Mouse (Mus musculus): ENCODE measurements around the gene Rgs12.
A peak's percentile ranks its signal among the peaks of the same experiment; 100 is the strongest.

Rgs12 gene

GRCm38 (mm10) chr5:35029755-35030154, 80.5 kb downstream of the Rgs12 start:
- DNase-seq (ENCODE audit: low read depth, low spot score): no peak

DNA sequence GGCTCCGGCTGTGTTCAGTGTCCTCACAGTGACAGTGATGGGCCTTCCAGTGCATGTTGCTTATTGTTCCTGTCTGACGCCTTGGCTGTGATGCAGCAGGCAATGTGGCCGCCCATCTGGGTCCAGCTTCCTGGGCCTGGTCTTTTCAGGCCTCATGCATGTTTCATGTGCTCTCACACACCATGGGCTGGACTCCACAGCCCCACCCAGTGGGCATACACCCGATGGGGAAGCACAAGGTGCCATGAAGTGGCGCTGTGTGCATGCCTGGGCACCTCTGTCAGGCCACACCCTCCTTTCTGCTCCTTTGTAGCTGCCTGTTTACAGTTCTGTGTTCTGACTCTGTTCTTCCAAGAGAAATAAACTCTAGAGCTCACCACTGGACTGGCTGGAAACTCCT, 83.8 kb downstream of the Rgs12 start:
- no peak for DNase-seq (ENCODE audit: low read depth, low spot score)

GRCm38 (mm10) chr5:35033619-35034018, 84.4 kb downstream of the Rgs12 start:
- no peak for DNase-seq (ENCODE audit: low read depth, low spot score)

- no peak for DNase-seq (ENCODE audit: low read depth, low spot score)
These were observed 85.9 kb downstream of the Rgs12 start for GRCm38 (mm10) chr5:35035141-35035540.

- DNase-seq (ENCODE audit: low read depth, low spot score): no peak
These were observed 86.5 kb downstream of the Rgs12 start for GRCm38 (mm10) chr5:35035795-35036194.

- no peak for DNase-seq (ENCODE audit: low read depth, low spot score)
These were observed 88.2 kb downstream of the Rgs12 start for GRCm38 (mm10) chr5:35037438-35037837.

- DNase-seq (ENCODE audit: low read depth, low spot score): no peak
These were observed 92.1 kb downstream of the Rgs12 start, which contains the start of gene Hgfac for GRCm38 (mm10) chr5:35041268-35041829. Gene Hgfac, plus strand, starts transcription at chr5:35041509.

GRCm38 (mm10) chr5:35042431-35043109, 93.3 kb downstream of the Rgs12 start:
- DNase-seq (ENCODE audit: low read depth, low spot score): peak; percentile 46

DNA sequence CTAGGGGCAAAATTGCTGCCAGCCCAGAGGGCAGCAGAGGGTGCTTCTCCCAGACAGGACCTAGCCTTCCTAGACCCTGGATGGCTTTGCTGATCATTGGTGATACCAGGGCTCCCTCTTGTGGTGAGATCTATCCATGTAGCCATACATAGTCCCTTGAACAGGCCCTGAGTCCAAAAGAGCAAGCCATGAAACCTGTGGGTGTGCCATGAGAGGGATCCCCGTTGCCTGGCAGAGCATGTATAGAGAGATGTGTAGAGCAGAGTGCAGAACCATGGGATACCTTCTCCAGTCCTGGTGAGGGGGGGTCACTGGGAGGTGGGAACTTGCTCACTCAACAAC, 93.8 kb downstream of the Rgs12 start:
- DNase-seq (ENCODE audit: low read depth, low spot score): peak; percentile 75

- DNase-seq (ENCODE audit: low read depth, low spot score): no peak
These were observed 101.3 kb downstream of the Rgs12 start for GRCm38 (mm10) chr5:35050541-35050940.

GRCm38 (mm10) chr5:35054628-35055027, 105.4 kb downstream of the Rgs12 start:
- DNase-seq (ENCODE audit: low read depth, low spot score): no peak

DNA sequence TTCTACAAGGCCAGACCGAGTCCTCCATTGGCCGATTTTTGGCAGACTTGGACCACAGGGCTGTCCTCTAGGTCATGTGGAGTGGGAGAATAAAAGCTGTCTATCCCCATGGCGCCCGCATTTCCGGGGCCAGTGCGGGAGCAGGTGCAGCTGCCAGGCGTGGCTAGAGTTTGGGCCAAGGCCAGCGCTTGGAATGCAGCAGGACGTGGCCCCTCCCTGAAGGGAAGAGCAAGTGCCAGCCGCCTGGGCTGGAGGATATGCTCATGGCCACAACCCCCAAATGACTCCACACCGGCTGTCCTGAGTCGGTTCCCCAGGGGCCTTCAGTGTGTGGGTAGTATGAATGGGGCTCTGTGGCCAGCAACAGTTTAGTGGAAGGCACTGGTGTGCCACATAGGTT, 105.8 kb downstream of the Rgs12 start:
- no peak for DNase-seq (ENCODE audit: low read depth, low spot score)

DNA sequence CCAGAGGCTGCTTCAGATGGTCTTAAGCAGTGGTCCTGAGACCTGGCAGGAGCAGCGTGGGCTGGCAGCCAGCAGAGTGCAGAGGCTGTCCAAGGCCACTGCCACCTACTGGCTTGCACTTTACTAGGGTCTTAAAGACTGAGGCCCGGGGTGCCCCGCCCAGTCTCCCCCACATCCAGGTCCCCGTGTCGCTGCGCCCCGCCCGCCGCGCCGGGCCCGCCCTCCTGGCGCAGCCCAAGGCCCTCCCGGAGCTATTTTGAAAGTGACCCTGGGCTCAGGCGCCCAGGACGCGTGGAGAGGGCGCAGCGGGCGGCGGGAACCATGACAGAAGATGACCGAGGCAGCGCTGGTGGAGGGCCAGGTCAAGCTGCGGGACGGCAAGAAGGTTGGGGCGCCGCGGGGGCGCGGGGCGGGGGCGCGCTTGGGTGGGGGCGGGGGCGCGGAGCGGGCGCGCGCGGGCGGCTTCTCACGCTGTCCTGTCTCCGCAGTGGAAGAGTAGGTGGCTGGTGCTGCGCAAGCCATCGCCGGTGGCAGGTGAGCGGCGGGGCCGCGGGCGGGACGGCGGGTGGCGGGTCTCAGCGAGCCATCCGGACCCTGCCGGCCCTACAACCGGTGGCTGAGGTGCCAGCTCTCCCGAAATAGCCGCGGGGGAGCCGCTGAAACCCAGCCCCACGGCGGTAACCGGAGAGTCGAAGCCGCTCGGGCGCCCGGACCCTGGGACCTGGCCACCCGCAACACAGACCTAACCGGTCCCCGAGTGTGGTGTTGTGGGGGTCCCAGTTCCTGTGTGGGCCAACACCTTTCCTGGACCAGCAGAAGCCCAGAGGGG, 107.6 kb downstream of the Rgs12 start, which contains the start of gene Dok7:
Gene Dok7 (plus strand): TSS at position 163 of the 829 bp plus-strand sequence.
- no peak for DNase-seq (ENCODE audit: low read depth, low spot score)

GRCm38 (mm10) chr5:35057582-35057981, 108.3 kb downstream of the Rgs12 start:
- no peak for DNase-seq (ENCODE audit: low read depth, low spot score)

DNA sequence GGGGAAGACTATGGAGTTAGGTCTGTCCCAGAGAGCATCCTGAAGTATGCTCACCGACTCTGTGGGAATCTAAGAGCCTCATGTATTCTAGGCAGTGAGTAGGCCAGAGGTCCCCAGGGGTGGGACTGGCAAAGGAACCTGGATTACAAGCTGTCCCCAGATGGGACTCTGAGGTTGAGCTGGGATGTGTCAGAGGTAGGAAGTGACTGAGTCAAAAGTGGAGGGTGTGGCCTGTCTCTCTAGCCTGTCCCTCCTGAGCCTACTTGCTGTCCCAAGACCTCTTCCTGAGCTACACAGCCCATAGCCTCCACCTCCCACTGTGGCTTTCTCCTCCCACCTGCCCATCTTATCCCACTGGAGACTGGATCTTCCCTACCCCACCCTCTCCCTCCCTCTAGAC, 109.0 kb downstream of the Rgs12 start:
- DNase-seq (ENCODE audit: low read depth, low spot score): no peak

GRCm38 (mm10) chr5:35060098-35060497, 110.9 kb downstream of the Rgs12 start:
- DNase-seq (ENCODE audit: low read depth, low spot score): no peak

- no peak for DNase-seq (ENCODE audit: low read depth, low spot score)
These were observed 120.6 kb downstream of the Rgs12 start for GRCm38 (mm10) chr5:35069841-35070240.

GRCm38 (mm10) chr5:35070314-35070713, 121.1 kb downstream of the Rgs12 start:
- no peak for DNase-seq (ENCODE audit: low read depth, low spot score)

DNA sequence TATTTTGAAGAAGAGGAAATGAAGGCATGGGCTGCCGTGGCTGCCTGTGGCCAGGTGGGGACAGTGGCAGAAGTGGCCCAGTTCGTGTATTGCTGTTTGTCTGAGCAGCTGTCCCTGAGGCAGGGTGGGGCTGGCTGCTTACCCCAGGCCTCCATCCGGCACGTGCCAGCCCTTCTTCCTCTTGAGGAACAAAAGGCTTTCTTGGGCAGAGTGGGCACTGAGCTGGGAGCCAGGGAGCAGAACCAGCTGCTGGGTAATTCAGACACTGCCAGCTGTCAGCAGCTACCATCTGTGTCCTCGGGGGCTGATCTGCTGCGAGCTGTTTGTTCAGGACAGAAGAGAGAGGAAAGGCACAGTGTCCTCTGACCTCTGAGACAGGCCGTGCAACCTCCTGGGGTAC, 121.7 kb downstream of the Rgs12 start:
- DNase-seq (ENCODE audit: low read depth, low spot score): no peak

DNA sequence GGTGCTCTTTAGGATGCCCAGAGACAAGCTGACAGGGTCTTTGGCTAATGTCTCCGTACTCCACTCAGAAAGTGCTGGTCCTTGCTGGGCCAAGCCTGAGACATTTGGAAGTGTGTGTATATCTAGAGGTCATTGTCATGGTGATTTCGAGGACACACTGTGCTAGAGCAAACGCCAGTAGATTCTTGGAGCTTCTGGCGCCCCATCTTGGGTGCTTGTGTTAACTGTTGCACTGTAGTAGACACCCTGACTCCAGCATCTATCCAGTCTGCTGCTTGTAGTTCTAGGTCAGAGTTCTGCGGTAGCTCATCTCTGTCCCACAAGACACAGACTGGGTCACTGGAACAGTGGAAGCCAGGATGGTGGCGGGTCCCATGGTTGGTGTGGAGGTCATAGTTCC, 122.6 kb downstream of the Rgs12 start:
- no peak for DNase-seq (ENCODE audit: low read depth, low spot score)

- DNase-seq (ENCODE audit: low read depth, low spot score): no peak
These were observed 124.0 kb downstream of the Rgs12 start for GRCm38 (mm10) chr5:35073235-35073634.

DNA sequence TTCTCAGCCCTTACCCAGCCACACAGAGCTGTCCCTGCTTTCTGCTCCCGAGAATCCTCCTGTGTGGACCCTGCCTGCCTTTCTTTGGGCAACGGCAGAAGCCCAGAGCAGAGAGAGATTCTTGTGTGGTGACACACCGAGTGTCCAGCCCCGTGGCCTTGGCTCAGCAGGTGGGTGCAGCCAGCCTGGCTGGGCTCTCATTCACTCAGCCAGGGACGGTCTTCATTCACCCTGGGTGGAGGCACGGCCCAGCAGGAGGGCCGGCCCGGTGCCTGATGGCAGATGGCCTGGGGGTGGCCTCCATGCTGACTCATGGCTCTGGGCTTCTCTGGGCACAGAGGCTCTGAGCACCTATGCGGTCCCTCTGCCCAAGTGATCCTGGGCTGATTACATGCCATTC, 124.7 kb downstream of the Rgs12 start:
- no peak for DNase-seq (ENCODE audit: low read depth, low spot score)

- DNase-seq (ENCODE audit: low read depth, low spot score): no peak
These were observed 127.1 kb downstream of the Rgs12 start for GRCm38 (mm10) chr5:35076369-35076768.

Data from CD4-positive helper T cell, adult 2 months (primary cell).